Mouse (Mus musculus) thymus, postnatal 4 days (tissue): ENCODE results near the gene Olfr1130.
"Not testable (repeated sequence)": the region's sequence is repeated elsewhere in the genome, so short reads cannot be mapped to it uniquely, and the experiment has no call there.

Experiments used
- DNase-seq: peaks from one replicate; pipeline ENCODE4 v3.0.0; 2021

Olfr1130 gene

DNA sequence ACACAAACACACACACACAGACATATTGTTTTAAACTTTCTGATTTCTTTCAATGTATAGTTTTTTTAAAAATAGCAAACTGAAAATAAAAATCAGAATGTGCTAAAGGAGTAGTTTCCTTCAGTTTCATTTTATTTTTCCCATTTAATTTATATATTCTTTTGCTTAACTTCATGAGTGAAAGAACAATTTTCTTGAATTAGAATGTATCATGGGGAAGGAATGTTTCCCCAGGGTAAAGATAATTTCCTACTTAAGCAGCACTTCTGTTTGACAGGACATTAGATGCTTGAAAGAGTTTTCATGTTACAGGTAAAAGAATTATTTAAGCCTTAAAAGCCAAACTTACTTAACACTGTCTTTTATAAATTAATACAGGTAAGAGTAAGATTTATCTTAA lies at the start of gene Olfr1130:
Gene Olfr1130 (plus strand): TSS at position 301 of the 400 bp plus-strand sequence.
- DNase-seq, result not testable (repeated sequence)

- DNase-seq, result not testable (repeated sequence)
Observed at GRCm38 (mm10) chr2:87573602-87574001, 32.4 kb upstream of the Olfr1130 start, which contains the start of gene Olfr1129. Gene Olfr1129 (plus strand): TSS chr2:87573902.

- no peak for DNase-seq
Observed at GRCm38 (mm10) chr2:87626804-87627203, 20.8 kb downstream of the Olfr1130 start, which contains the start of gene Olfr1131. Gene Olfr1131 (plus strand): TSS chr2:87627104.

DNA sequence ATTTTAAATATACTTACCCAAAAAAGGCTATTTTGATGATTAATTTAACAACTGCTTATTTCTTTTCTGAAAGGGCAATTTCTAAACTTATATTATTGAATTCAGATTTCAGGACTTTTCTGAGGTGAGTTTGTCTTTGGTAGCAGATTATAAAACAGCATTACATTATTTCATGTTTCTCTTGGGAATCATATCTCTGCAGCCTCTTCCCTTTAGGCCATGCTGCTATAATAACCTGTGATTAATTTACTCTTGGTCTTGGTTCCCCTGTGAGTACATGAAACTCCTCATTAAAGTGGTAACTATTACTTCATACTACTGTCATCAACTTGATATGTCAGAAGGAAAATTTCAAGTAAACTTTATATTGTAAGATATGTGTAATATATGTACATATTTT lies 31.4 kb downstream of the Olfr1130 start, which contains the start of gene Olfr1132:
Gene Olfr1132 (minus strand): TSS at position 101 of the 400 bp plus-strand sequence.
- DNase-seq, result no peak

DNA sequence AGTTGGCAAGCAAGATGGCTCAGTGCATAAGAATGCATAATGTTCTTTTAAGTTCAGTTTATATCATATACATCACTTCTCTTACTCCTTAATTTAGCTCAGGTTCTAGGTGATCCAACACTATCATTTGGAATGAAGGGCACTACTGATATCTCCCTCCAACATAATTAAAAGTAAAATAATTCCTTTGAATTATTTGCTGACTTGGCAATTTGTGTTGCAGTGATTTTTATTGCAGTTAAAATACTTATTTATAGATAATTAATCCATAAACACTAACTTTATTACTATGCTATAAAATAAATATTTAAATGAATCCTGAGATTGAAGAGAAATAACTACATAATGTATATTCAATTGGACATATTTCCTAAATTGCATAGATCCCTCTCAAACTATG lies 36.4 kb downstream of the Olfr1130 start:
- DNase-seq, result no peak

DNA sequence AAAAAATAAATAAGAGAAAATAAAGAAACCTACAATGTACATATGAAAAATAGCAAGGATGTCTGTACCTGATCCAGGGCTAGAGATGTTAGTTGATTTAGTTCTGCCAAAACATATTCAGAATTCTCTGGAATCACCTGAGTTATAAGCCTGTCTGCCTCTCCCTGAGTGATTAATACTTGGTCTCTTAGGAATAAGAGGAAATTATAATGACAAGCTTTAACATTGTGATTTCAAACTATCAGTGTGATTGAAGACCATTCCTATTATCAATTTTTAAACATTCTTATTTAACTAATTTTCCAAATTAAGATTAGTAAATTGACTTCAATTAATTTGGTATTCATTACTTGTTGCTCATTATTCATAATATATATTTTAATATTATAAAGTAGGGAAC lies 41.3 kb downstream of the Olfr1130 start, which contains the start of gene Olfr1133:
Gene Olfr1133 (minus strand): TSS at position 101 of the 400 bp plus-strand sequence.
- DNase-seq, result no peak

DNA sequence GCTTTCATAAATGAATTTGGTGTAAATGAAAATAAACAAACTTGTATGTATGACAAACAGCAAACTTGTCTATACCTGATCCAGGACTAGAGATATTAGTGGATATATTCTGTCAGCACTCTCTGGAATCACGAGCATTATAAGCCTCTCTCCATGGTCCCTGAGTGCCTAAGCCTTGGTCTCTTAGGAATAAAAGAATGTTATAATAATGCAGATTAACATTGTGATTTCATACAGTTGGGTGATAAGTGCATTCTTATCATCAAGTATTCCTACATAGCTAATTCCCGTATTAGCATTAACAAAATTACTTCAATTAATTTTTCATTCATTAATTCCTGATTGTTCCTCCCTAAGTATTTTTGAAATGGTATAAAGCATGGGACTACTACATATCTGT lies 52.3 kb downstream of the Olfr1130 start, which contains the start of gene Olfr1134:
Gene Olfr1134 (minus strand): TSS at position 101 of the 400 bp plus-strand sequence.
- no peak for DNase-seq
